ENCODE assay signal across 8 mouse cellular contexts in the genomic region with DNA sequence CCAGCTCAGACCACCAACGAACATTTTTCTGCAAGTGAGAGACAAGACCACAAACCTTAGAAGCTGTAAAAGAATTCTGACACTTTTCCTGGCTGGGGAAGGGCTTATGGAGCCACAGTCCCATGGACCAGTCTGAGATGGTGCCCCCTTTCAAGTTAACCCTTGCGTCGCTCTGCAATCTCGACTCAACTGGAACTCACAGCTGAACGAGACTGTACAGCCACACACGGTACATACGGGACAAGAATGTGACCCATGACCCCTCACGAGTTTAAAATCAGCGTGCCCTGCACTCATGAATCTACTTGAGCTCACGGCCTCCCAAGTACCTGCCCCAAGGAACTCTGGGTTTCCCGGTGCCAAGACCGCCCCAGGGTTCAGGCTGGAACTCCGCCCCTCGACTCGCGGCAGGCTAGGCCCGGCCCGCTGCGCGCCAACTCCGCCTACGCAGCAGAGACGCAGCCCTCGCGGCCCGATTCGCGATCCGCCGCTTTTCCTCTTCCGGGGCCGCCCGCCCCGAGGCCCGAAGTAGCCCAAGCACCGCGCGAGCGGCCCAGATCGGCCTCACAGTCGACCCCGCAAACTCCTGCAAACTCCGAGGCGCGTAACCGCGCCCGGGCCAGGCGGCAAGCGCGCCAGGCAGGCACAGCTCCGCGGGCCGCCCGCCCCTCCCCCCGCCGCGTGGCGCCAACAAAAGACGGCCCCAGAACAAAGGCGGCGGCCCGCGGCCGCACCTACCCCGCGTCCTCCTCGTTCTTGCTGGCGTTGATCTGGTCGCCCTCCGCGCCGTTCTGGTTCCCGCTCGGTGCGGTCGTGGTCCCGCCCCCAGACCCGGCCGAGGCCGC. TPM values are rescaled to one million over a fixed set of nuclear protein-coding genes. Genes with fewer than 3 reads are reported as not detected.
DNase-seq lines count a peak whose midpoint lies in the region; ATAC-seq lines count a peak whose summit lies in the region.

No protein-coding gene starts in this region.

- peak; percentile 96 for DNase-seq in NIH3T3 (ENCODE audit: low read depth)
- DNase-seq in cerebellum, adult 9-11 months, result peak; percentile 83
- DNase-seq in frontal cortex, postnatal 10 days (ENCODE audit: low spot score in 2 of 2), result peak; percentile 73 to 82
- DNase-seq in layer of hippocampus, postnatal 36 days, result peak; percentile 76 to 82
- DNase-seq in lung, postnatal 4 days, result peak; percentile 92 to 95
- DNase-seq in retina, postnatal 7 days (ENCODE audit: low read depth, low spot score), result peak; percentile 47
- DNase-seq in urinary bladder, adult 2 months (ENCODE audit: low spot score), result peak; percentile 89

- H3K36me3 ChIP-seq in hindbrain, embryonic 12.5 days, result peaks cover 41% of the 10 kb centered on the region

- peak; percentile 55 for ATAC-seq in hindbrain, embryonic 12.5 days (ENCODE audit: low FRiP score)

- peaks cover 42% of the 10 kb centered on the region for H3K4me1 ChIP-seq in hindbrain, embryonic 12.5 days

- H3K9me3 ChIP-seq in hindbrain, embryonic 12.5 days (replicated peaks), result no peaks in the 10 kb centered on the region

- H3K27me3 ChIP-seq in hindbrain, embryonic 12.5 days, result no peaks in the 10 kb centered on the region

- peak overlapping the region; percentile 89 for H3K4me2 ChIP-seq in hindbrain, embryonic 12.5 days (replicated peaks)

- WGBS in hindbrain, embryonic 12.5 days, result under 1% methylated on average over 75 of the region's 81 CpGs

- H3K27ac ChIP-seq in hindbrain, embryonic 12.5 days, result peak overlapping the region; percentile 96

- H3K4me3 ChIP-seq in hindbrain, embryonic 12.5 days, result peak overlapping the region; percentile 100

- H3K9ac ChIP-seq in hindbrain, embryonic 12.5 days, result peak overlapping the region; percentile 100

RNA-seq across cellular contexts. Expression of a gene that starts 0.8 kb away (rescaled TPM):
- polyA plus RNA-seq in hindbrain, embryonic 12.5 days (2016; fragmentation: Nextera tagmentation; extraction: Ambion mirVana), result 723 and 728 TPM in 2 replicates
- total RNA-seq in layer of hippocampus, postnatal 36 days (2021), result 100 to 1,000 TPM; 147 to 154 TPM
- polyA plus RNA-seq in urinary bladder, adult 2 months (2012; rRNA removed), result 198 and 201 TPM in 2 replicates

RNA-seq across cellular contexts. Expression of a gene that starts 13.7 kb away (rescaled TPM):
- 101 and 103 TPM in 2 replicates for polyA plus RNA-seq in hindbrain, embryonic 12.5 days (2016; fragmentation: Nextera tagmentation; extraction: Ambion mirVana)
- 10 to 100 TPM; 41.8 to 45.5 TPM for total RNA-seq in layer of hippocampus, postnatal 36 days (2021)
- 48.8 and 55.7 TPM in 2 replicates for polyA plus RNA-seq in urinary bladder, adult 2 months (2012; rRNA removed)

RNA-seq across cellular contexts. Expression of a gene that starts 21.3 kb away (rescaled TPM):
- 14.0 and 16.0 TPM in 2 replicates for polyA plus RNA-seq in hindbrain, embryonic 12.5 days (2016; fragmentation: Nextera tagmentation; extraction: Ambion mirVana)
- 1 to 10 TPM; 7.9 to 9.5 TPM for total RNA-seq in layer of hippocampus, postnatal 36 days (2021)
- polyA plus RNA-seq in urinary bladder, adult 2 months (2012; rRNA removed), result 14.3 and 19.3 TPM in 2 replicates

RNA-seq across cellular contexts. Expression of a gene that starts 29.9 kb away (rescaled TPM):
- polyA plus RNA-seq in hindbrain, embryonic 12.5 days (2016; fragmentation: Nextera tagmentation; extraction: Ambion mirVana), result 50.9 and 53.9 TPM in 2 replicates
- 10 to 100 TPM; 60.0 to 62.6 TPM for total RNA-seq in layer of hippocampus, postnatal 36 days (2021)
- polyA plus RNA-seq in urinary bladder, adult 2 months (2012; rRNA removed), result 35.3 and 43.4 TPM in 2 replicates

RNA-seq across cellular contexts. Expression of a gene that starts 44.8 kb away (rescaled TPM):
- 12.4 and 14.9 TPM in 2 replicates for polyA plus RNA-seq in hindbrain, embryonic 12.5 days (2016; fragmentation: Nextera tagmentation; extraction: Ambion mirVana)
- 10 to 100 TPM; 12.4 to 12.6 TPM for total RNA-seq in layer of hippocampus, postnatal 36 days (2021)
- polyA plus RNA-seq in urinary bladder, adult 2 months (2012; rRNA removed), result 4.2 and 4.9 TPM in 2 replicates

Comparison
In these comparisons a context has a peak if more than half of its experiments do, and no peak if none do; other contexts are left out.
1. Peak in every context shown above with its lines: DNase-seq, ATAC-seq, H3K4me3 ChIP-seq and H3K27ac ChIP-seq.